Mouse (Mus musculus): Measurements from ENCODE around the gene Scnn1b.

The Scnn1b gene

DNA sequence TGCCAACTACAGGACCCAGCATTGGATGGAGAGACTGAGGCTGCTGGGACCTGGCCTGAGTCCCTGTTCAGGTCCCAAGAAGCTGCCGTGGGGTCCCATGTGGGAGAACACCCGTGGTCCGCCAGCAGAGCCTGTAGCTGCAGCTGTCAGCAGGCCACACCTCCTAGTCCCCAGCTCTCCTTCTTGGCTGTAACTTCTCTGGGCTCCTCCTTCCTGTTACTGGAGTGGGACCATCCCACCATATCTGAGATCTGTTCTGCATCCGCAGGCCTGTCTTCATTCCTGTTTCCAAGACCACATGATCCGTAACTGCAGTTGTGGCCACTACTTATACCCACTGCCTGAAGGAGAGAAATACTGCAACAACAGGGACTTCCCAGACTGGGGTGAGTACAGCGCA lies 49.1 kb downstream of the Scnn1b start:
- no peak for DNase-seq (ENCODE audit: low spot score)

DNA sequence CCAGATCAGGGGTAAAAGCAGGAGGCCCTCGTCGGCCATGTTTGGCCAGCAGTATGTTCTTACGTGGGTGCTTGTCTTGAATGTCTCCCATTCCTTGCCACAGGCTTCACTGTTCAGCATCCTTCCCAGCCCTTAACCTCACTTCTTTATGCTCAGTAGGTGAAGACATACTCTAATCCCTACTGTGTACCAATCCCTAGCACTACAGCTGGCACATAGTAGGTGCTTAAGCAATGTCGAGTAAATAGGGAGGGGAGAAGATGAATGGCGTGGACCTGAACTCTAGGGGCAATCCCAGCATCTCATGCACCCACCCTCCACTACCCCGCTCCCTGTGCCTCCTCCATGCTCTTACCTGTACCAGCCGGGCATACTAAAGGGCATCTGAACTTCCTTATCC lies 59.5 kb downstream of the Scnn1b start:
- no peak for DNase-seq (ENCODE audit: low spot score)

DNA sequence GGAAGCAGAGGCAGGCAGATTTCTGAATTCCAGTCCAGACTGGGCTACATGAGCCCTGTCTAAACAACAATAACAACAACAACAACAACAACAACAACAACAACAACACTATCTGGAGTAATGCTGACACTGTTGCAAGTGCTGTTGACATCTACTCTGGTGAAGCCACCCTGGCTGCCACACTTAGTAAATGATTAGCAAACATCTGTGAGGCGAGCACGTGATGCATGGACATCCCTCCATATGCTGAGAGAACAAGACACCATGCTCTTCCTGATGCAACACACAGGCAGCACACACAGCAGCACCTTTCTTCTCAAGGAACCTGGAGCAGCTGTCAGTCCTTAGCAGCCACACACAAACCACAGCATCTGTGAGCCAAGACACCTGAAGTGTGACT lies 63.0 kb downstream of the Scnn1b start:
- no peak for DNase-seq (ENCODE audit: low spot score)

DNA sequence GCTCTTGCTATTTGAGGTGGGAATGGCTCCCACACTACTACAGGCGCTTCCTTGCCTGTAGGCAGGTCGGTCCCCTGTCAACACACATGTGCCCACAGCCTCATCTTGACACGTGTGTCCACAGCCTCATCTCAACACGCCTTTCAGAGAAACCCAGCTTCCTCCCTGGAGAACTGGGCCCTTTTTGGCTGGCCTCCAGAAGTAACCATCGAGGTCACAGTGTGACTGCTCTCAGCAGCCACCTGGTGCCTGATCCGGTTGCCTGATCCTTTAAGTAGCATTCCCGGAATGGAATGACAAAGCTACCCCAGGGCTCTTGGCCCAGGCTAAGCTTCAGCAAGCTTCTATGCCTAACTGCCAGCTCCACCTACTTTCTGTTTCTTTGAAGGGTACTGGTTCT lies 66.4 kb downstream of the Scnn1b start:
- DNase-seq (ENCODE audit: low spot score) = no peak

DNA sequence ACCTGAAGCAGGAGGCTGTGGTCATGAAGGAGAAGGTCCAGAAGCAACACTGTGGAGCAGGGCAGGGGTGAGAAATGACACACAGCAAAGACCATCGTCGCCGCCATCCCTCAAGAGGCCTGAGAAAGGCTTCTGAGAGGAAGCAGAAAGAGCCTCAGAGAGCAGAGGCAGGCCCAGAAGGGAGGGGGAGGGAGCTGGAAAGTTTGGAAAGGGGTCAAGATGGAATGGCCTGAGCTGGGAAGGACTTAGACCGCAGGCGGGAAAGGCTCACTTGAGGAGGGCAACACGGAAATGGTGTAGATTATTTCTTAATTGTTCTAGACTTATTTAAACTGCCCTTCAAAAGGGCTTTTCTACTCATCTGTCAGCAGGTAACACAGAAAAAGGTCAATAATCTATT lies 68.8 kb downstream of the Scnn1b start:
- DNase-seq (ENCODE audit: low spot score) = no peak

DNA sequence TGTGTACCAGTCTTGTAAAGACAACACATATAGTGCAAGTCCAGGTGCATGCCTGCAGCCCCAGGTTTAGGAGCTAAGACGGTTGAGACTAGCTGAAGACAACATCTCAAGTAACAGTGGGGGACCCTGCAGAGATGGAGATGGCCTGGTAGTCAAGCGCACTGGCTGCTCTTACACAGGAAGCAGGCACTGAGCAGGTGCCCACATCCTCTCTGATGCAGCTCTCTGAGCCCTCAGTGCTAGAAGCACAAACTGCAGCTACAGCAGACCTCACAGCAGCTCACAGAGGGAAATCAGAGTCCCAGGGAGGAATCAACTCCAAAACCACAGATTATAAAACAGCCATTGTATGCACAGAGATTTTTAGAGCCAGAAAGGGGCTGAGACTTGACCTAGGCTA lies 69.5 kb downstream of the Scnn1b start:
- DNase-seq (ENCODE audit: low spot score) = no peak

DNA sequence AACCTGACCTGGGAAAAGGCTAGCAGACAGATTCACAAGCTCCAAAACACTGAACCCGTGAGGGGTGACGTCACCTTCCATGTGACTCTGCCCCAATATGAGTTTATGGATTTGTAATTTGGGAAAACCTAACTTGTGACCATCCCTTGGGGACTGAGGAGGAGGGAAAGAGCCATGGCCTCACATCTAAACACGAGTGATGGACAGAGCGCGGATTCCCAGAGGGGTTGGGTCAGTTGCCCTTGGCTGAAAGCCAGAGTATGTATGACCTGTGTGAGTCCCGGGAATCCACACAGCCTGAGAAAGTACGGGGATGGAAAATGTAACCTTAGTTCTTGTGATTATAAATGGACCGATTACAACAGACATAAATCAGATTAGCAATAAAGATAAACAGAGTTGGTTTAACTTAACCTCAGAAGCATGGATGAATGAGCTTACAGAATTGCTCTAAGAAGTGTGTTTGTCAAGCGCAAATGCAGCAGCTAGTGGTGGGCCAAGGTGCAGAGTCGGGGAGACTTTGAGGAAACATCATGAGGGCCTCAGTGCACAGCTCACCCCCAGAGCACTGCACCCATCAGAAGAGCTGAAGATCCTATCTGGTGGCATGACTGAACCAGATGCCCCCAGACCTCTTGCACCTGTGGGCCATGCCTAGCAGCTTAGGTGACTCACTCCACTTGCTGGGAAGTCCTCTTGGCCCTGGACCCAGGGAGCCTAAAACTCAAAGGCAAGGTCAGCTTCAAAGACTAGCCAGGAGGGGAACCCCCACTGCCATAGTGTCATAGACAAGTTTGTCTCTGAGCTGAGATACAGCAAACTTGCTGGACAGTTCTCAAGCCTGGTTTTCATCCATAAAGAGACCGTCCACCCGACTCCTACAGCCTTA lies 71.3 kb downstream of the Scnn1b start:
- no peak for DNase-seq (ENCODE audit: low spot score)

DNA sequence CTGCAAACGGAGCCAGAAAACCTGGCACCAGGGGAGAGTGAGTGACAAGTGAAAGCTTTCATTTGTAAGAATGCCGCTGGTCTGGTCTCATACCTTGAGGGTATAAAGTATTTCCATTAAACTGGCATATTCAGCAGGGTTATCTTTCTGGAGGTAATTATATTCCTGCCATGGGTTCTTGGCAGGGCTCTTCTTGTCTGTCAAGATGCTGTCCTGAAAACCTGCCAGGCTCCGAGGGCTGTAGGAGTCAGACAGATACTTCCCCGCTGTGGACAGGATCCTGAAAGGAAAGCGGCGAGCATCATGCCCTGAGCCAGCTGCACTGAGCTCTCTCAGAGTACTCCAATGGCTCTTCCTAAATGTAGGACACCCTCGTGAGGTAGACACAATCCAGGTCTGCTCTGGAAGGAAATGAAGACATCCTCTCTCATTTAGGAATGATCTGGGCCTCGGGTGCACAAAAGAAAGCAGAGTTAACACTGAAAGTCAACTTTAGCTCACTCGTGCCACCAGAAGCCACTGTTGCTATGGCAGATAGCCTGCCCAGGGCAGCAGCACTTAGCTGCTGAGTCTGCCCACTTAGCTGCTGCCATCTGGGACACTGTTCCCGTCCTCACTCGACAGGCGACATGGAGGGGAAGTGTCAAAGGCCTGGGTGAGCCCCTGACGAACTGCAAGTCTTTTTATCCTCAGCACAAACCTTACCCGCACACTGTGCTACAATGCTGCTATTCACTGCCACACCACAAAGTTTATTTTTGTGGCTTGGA lies 72.2 kb downstream of the Scnn1b start:
- DNase-seq (ENCODE audit: low spot score) = no peak

DNA sequence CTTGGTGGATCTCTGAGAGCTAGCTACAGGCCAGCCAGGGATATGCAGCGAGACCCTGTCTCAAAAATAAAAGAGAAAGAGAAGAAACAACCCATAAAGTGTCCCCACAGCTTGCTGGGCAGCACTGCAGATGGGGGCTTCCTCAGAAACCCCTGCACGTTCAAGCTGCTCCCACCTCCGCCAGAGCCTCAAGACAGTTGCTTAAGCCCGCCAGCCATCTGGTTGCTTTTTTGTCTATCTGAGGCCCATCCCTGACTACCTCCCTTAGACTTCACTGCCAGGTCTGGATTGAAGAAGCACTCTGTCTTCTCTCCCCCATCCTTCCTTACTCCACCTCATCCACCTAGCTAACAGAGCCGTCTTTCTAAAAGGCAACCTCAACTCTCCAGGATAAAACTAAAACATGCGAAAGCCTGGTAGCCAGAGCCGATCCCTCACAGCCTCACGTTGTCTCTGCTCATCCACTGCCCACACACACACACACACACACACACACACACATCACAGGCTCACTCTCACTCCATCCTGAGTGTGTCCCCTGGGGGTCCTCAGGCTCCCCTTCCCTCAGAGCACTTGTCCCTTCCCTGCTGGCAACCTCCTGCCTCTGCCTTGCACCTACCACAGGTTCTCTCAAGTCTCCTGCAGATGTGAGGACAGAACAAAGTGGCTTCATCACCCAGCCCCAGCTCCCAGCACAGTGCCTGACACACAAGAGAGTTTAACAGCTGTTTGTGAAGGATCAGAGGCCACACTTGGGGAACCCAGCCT lies 73.5 kb downstream of the Scnn1b start:
- no peak for DNase-seq (ENCODE audit: low spot score)

DNA sequence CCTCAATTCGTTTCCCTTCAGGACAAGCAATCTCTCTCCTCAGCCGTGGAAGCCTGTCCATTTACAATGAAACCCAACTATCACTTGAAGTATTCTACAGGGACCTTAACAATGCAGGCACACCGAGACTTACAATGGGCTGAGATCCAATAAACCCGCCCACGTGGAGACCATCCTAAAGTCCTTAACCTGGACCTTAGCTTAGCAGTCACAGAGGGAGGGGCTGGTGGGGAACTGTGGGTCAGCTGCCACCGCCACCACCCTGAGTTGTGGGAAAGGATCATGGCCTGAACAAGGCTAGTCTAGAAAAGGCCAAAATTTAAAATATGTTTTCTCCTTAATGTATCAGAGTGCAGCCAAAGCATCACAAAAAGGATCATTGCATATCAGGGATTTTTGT lies 74.4 kb downstream of the Scnn1b start:
- no peak for DNase-seq (ENCODE audit: low spot score)

DNA sequence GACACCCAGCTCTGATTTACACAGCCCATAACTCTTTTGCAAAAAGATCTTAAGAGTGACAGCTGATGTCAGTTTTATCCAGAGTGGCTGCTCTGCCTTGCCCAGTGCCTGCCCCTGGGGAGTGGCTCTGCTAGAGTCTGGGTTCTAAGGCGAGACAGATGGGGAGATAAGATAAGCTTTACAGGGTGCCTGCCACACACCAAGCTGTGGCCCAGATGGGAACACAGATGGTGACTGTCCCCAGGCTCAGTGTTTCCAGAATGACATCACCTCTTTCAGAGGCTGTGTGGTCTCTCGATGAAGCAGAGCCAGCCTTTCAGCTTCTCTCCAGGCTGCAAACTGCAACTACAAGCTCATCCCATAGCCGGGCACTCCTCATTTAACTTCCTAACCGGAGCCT lies 74.9 kb downstream of the Scnn1b start:
- DNase-seq (ENCODE audit: low spot score) = peak; percentile 69

DNA sequence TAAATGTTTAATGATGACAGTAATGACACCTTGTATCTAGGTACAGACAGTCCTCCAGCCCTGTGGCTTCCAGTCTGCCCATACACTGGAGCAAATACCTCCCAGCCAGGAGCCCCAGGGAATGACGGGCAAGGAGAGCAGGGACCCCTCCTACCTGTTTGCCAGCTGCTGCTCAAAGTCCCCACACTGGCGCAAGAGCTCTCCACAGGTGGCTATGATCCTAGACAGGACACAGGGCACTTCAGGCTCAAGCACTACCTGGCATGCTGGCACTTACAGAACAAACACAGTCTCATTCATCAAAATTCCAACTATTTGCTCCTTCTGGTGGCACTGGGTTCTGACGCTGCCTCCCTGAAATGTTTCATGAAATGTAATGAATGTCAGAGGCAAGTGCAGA lies 76.2 kb downstream of the Scnn1b start:
- no peak for DNase-seq (ENCODE audit: low spot score)

DNA sequence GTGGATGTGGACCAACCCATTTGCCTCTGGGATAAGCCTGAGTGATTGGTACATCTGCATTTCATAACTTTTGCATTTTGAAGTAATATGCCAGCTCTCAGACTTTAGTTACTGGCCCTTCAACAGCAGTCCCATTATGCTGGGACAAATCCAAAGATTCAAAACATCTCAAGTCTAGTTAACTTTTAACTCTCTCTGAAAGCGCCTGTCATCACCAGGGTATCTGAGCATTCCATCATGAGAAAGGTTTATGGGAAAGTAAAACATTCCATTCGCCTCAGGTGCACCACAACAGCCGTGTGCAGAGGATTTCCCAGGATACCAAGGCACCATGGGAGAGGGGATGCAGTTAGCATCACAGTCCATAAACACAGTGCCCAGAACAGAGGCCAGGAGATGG lies 76.8 kb downstream of the Scnn1b start:
- no peak for DNase-seq (ENCODE audit: low spot score)

DNA sequence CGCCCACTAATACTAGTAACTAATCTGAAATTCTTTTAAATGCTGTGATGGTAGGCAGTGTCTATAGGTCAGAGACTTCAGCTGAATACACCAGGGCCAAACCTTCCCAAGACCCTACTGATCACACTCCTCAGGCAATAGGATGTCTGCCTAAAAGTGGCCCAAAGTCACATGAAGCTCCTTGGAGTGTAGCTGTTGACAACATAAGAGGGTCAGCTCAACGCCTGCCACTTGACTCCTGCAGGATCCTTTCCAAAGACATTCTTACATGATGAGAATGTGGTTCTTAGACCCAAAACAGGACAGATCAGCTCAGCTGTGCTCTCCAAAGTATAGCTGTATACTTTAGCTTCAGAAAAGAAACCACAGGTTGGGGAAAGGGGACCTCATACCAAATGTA lies 77.5 kb downstream of the Scnn1b start:
- no peak for DNase-seq (ENCODE audit: low spot score)

DNA sequence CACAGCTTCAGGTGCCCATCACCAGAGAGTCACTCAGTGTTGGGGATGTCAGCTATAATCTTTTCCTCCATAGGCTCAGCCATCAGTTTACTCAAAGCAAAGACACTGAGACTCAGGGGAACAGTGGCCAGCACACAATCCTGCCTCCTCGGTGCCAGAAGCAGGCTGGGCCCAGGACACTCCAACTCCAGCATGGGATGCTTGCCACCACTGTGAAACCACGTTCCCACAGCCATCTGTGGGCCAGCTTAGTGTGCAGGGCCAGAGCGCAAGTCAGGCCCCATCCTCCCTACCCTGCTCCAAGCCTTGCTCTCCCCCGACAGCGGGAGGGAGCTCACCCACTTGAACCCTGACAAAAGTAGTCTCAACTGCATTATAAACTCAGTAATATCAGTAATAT lies 81.4 kb downstream of the Scnn1b start:
- no peak for DNase-seq (ENCODE audit: low spot score)

DNA sequence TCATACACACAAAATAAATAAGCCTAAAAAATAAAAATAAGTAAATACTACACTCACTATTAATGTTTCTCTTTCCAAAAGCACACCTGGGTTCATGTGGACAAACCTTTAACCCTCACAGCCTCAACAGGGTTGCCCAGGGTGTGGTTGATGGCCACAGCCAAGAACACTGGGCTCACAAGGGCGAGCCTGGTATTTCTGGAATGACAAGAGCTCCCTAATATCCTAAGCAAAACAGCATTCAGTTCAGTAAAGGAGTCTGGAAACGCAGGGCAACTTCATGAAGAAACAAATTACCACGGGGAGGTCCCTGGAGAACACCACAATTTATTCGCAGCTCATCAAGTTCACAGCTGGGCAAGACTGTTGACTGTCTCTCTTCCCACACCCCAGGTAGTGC lies 82.7 kb downstream of the Scnn1b start:
- DNase-seq (ENCODE audit: low spot score) = no peak

DNA sequence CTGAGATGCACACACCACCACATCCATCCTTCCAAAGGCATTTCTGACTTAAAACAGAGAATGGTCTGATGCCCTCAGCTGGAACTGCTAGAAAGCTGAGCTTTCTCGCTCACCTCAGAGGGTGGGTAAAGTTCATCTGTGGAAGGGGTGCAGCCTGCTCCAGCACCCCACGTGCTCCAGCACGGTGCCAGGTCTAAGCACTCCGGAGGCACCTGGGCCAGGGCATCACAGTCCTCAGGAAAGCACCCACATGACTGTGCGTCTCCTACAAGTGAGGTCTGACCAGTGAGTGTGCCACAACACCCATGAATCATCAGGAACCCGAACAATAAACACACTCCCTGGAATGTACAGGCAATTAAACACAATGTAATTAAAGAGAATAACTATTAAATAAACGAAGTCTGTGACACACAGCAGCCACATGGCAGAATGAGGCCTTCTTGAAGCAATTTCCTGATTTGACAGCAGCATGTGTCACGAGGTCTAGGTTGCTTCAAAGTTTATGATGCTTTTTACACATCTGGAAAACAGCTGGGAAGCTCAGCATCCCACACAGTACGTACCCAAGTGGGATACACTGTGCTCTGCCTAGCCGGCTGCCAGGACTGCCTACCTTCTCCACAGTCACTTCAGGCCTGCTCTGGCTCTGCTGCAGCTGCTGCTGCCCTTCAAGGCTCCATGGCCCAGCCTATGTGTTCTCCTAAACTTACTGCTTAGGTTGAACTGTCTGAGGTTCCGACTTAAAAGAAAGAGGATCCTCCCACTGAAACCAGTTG lies 90.2 kb downstream of the Scnn1b start:
- DNase-seq (ENCODE audit: low spot score) = no peak

DNA sequence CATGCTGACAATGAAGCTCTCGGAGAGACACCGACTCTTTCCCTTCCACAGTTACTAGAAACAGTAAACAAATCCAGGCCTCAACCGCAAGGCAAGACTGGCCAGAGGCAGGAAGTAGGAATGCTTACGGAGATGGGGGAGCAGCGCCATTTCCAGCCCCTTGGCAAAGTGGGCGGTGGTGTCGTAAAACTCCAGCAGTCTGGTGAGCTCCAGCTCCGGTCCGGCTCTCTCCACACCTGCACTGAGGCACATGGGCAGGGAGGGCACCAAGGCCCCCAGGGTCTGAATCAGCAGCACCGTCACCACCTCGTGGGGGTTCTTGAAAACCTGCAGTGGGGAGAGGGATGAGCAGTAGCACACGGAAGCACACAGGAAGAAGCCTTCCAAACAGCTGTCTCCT lies 91.0 kb downstream of the Scnn1b start:
- no peak for DNase-seq (ENCODE audit: low spot score)

DNA sequence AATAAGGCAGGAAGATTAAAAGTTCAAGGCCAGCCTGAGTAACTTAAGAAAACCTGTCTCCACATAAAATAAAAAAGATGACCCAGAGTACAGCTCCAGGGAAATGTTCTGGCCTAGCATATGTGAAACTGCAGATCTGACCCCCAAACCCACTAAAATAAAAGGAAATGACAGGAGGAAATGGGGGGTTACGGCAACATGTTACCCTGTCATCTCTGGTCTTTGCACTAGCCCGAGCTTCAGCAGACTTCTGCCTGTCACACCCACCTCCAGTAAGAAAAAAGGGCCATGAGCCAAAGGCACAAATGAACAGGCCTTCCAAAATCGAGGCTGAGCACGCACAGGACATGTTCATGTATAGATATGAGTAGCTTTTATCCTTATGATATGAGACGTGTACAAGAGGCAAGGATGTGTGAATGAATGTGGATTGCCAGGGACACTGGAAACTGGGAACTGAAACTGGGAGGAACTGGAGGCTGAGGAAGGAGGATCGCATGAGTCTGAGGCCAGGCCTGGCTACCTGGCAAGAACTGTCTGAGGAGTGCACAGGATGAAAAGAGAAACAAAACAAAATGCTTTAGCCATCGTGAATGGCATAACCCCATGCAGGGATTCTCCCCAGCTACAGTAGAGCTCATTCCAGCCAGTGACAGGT lies 97.2 kb downstream of the Scnn1b start:
- DNase-seq (ENCODE audit: low spot score) = no peak

DNA sequence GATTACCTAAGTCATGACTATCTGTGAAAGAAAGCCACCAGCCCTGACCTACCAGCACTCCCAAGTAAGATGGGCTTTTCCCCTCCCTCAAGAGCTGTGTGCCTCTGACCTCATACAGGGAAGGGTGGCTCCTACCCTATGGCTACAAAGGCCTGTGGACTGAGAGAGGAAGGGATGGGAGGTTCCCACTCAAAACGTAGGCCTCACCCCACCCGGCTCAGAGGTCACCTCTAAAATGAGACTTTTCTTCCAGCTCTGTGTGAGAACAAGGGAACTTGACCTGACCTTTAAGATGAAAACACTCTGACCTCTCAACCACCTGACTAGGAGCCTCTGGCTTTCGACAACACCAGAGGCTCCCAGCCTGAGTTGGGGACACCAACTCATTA lies 97.7 kb downstream of the Scnn1b start:
- no peak for DNase-seq (ENCODE audit: low spot score)

DNA sequence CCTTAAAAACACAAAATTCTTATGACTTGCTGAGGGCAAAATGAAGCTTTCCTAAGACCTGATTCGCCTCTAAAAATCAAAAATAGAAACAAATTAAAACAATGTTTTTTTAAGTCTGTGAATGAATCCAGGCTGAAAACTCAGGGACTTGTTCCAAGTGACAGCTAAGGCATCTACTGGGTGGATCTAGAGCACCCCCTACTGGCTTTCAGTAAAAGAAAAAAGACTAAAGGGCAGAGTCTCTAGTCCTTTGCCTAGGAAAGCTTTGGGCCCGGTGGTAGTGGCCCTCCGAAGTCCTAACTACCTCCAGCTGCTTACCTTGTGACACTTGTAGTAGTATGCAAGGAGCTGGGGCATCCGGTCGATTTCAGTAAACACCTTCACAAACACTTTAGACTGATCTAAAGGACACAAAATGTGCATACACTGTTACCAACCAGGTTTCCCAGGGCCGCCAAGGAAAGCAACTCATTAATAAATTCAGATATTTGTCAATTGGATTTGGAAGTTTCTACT lies 99.1 kb downstream of the Scnn1b start:
- peak; percentile 47 for DNase-seq (ENCODE audit: low spot score)

Data from layer of hippocampus, adult 9-10 months (tissue).